Mouse (Mus musculus) forelimb bud, embryonic 11.5 days (tissue): Measurements from ENCODE around the gene 4931414P19Rik.

ENCODE experiments used
- DNase-seq: peaks from one replicate; pipeline ENCODE4 v3.0.0-alpha.2; 2012; ENCODE audit warnings: low read depth, low spot score

The 4931414P19Rik gene

GRCm38 (mm10) chr14:54605752-54606321 is at the start of gene 4931414P19Rik:
4931414P19Rik (minus strand) TSS chr14:54605993.
- peak; percentile 58 for DNase-seq

DNA sequence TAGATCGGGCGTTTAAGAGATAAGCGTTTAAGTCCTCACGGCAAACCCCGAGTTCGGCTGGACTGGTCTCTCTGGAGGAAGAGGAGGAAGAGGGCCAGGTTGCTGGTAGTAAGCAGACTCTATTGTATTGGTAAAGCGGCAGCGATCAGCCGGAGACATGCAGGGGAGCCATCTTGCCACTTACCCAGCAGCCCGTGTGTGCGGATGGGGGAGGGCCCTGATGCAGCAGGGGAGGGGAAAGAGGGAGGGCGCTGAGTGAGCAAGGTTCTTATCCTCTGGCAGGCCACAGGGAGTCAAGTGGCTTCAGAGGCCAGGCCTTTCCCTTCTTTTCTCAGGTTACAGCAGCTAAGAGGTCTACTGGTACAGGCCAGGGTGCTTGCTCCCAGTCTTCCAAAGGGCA is 47.7 kb upstream of the 4931414P19Rik start:
- DNase-seq: peak; percentile 87

DNA sequence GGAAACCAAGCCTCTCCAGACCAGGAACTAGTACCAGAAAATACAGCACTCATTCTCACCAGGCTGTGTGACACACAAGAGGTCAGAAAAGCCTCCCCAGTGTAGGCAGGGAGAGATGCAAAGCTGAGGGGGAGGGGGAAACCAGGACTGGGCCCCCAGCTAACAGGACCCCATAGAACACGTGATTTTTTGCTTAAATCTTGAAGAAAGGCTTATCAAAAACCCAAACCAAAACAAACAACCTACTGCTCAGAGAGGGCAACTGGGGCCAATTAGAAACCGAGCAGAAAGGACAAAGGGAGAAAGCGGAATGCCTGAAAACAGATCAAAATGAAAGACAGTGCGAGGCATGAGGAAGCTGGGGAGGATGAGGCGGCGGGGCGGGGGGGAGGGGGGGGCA is 47.0 kb upstream of the 4931414P19Rik start:
- no peak for DNase-seq

GRCm38 (mm10) chr14:54651556-54651955 is 45.8 kb upstream of the 4931414P19Rik start:
- DNase-seq: no peak

GRCm38 (mm10) chr14:54650621-54651454 is 45.0 kb upstream of the 4931414P19Rik start:
- peak; percentile 95 for DNase-seq

DNA sequence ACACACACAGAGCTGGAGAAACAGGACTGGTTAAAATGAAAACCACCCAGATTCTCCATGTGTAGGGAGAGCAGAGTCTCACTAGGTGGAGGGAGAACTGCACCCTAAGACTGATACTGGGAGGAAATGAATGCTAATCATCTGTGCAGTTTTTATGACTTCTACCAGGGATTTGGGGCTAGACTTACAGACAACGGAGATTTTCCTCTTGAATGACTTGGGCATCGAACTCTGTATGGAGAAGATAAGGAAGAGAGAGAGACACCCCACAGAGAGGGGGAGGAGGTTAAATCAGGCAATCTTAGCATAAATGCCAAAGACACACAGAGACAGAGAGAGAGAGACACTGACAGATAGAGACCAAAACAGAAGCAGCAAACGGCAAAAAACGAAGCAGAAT is 42.1 kb upstream of the 4931414P19Rik start:
- no peak for DNase-seq

DNA sequence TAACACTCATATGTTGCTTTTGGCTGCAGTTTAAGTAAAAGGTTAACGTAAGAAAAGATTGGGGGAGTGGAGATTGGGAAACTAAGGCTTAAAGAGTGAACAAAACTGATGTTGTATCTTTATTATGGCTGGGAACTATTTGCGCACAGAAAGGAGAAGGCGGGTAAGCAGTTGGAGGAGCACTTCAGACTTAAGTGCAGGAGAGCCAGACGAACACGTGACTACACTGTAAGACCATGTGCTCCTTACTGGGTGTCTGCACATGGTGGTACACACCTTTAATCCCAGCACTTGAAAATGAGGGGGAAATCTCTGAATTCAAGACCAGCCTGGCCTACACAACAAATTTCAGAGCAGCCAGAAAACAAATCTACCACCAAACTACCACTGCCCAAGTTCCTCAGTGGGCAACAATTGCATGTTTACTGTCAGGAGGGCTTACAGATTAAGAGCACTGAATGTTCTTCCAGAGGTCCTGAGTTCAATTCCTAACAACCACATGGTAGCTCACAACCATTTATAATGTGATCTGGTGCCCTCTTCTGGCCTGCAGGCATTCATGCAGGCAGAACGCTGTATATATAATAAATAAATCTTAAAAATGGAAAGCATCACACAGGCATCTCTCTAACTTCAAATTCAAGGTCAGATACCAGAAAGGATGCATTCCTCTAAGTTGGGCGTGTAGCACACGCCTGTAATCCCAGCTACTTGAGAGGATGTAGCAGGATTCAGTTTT is 41.3 kb upstream of the 4931414P19Rik start:
- DNase-seq: no peak

- no peak for DNase-seq
These were observed 40.7 kb upstream of the 4931414P19Rik start for GRCm38 (mm10) chr14:54646455-54646854.

GRCm38 (mm10) chr14:54644294-54644693 is 38.5 kb upstream of the 4931414P19Rik start:
- no peak for DNase-seq

DNA sequence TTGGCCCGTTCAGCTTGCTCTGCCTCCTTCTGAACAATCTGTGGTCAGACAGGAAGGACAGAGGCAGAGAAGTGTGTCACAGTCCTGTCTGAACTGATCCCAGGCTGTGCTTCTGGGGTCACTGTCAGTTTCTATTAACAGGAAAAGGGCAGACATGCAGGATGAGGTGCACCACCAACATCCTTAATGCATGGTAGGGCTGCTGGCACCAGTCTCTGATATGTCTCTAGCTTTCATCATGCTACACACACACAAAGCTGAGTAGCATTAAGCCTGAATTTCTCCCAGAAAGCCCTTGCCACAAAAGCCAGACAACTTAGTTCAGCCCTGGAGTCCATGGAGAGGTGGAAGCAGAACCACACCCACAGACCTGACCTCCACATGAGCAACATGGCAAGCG is 37.2 kb upstream of the 4931414P19Rik start:
- DNase-seq: no peak

DNA sequence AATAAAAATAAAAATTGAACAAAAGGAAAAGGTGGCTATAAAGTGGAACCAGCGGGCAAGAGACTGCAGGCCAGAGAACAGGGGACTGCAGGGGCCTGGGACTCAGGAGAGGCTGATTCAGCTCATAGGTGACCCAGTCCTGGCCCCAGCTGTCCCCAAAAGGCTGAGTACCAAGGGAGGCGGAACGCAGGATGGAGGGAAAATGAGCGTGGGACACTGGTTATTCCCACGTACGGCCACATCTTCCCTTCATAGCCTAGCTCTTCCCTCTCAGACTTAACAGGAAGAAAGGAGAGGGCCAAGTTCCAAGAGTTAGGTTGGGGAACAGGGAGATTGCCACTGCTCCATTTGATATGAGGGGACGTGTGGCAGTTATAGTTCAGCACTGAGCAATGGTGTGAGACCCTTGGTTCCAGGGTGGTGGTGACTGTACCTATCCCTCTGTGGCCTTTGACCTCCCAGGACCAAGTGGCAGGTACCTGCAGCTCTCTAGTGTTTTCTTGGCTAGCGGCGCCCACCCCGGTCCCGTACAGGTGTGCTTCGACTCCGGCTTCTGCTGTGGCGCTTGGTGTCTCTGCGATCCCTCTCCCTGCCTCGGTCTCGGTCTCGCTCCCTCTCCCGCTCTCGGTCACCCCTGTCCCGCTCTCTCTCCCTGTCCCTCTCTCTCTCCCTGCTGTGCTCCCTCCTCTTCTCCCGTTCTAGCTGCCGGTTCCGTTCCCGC is 36.6 kb upstream of the 4931414P19Rik start:
- no peak for DNase-seq

DNA sequence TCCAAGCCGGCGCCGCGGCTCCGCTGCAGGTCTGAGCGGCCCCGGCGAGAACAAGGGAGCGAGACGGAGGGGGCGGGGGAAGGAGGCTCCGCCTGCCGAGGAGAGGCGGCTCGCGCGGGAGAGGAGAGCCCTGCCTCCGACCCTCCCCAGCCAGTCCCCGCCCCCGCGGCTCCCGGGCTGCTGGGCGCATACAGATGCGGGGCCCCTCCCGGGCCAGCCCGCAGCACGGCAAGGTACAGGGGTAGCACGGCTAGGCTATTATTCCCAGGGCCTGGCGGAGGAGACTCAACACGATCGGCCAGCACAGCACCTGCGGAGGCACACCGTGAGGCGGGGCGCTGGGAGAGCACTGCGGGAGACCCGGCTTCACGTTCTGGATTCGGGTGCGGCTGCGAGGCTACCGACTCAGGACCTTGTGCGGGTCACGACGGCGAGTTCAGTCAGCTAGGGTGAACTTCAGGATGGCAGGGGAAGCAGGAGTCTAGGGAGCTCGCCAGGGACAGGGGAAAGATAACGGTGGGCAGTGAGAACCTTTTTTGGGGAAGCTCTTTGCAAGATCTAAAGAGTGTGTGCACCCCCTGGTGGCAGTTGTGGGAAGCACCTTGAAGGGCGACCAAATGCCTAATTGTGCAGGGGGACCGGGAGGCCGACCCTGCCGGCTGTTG is 35.6 kb upstream of the 4931414P19Rik start, which contains the start of gene Cdh24:
Gene Cdh24 (minus strand): TSS at position 60 of the 665 bp plus-strand sequence.
- peak; percentile 91 for DNase-seq

- DNase-seq: no peak
These were observed 35.1 kb upstream of the 4931414P19Rik start, which contains the start of gene Gm17606 for GRCm38 (mm10) chr14:54640946-54641304. Gm17606 (plus strand) TSS chr14:54640952.

GRCm38 (mm10) chr14:54640121-54640520 is 34.3 kb upstream of the 4931414P19Rik start:
- DNase-seq: no peak

DNA sequence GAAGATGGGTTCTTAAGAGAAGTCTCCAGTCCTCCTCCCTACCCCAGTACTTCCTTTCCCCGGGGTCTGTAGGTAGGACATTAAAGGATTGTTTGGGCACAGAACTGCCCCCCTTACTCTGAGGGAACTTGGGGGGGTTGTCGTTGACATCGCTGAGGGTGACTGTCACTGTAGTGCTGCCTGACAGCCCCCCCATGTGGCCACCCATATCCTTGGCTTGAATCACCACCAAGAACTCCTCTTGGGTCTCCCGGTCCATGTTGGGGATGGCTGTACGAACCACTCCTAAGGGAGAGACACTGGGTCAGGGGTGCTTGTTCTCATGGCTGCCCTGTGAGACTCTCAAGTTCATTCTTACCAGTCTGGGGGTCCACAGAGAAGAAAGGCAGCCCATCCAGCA is 32.4 kb upstream of the 4931414P19Rik start:
- DNase-seq: no peak

DNA sequence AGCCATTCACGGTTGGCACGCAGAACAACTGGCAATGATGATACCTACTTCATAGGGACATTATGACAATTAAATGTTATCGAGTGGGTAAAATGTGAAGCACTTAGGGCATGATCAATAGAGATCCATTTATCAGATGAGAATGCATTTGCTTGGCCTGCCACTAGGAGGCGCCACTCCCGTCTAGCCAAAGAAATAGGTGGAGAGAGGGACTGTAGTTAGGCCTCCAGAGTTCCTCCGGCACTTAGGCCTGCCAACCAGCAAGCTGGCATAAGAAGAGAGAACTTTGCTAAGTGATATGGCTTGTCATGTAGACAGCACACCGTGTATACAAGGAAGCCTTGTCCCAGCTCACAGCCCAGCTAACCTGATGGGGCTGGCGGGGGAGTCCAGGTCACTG is 31.2 kb upstream of the 4931414P19Rik start:
- no peak for DNase-seq

DNA sequence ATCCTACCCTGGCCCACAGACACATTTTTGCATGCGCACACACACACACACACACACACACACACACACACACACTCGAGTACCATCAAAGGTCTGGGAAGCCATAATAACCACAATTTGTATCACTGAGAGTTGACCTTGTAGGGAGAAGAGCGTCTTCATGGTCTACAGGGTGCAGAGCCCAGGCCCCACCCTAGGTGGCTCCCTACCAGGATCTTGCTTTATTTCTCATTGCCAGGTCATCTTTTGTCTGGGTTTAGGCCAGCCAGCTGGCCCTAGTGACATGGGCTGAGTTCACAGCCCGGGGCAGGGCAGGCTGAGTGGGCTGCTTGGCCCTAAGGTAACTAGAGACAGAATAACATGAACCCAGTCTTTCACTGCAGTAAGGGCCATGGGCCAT is 28.4 kb upstream of the 4931414P19Rik start:
- DNase-seq: no peak

DNA sequence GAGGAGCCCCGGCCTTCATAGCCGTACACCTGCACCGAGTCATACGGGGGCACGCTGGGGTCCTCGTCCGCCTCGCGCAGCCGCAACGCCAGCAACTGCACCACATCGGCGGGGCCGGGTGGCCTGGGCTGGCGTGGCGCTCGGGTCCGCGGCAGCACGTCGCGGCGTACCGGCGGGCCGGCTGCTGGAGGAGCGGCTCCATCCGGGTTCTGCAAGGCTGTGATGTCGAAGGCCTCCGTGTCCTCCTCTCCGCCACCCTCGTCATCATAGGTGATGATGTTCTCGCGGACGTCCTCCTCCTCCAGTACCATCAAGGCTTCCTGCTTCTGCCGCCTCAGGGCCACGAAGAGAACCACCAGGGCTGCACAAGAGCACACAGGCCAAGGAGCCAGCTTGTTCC is 26.5 kb upstream of the 4931414P19Rik start:
- DNase-seq: no peak

DNA sequence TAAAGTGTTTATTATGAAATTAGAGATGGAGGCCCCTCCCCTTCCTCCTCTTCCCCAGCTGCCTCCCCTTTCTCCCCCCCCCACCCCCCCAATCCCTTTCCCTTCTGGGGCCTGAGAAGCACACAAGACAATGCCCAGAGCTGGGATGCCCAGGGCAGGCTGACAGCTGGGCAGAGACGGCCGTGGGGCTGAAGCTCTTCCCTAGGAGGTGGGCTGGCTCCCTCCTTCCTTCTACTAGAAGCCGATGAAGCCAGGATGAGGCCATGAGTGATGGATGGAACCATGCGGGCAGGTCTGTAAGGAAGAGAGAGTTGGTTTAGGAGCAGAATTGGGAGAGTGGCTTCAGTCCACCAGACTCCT is 25.4 kb upstream of the 4931414P19Rik start:
- no peak for DNase-seq

GRCm38 (mm10) chr14:54630583-54631239 is 24.9 kb upstream of the 4931414P19Rik start:
- no peak for DNase-seq

GRCm38 (mm10) chr14:54629797-54630196 is 24.0 kb upstream of the 4931414P19Rik start:
- no peak for DNase-seq
